Mouse (Mus musculus): Measurements from ENCODE around the gene Lrrc8b.

- TF ChIP-seq CTCF (IDR thresholded peaks at IDR 0.05; ENCODE audit: borderline replicate concordance, control insufficient read depth, extremely low read depth, insufficient read depth, low read length, poor library complexity) (no peak), POLR2A (IDR thresholded peaks at IDR 0.05; ENCODE audit: control insufficient read depth, extremely low read depth, insufficient read depth, low read length, poor library complexity) (no peak)
Observed at GRCm38 (mm10) chr5:105477527-105477926, 62.0 kb downstream of the Lrrc8b start.
